In the genomic region with DNA sequence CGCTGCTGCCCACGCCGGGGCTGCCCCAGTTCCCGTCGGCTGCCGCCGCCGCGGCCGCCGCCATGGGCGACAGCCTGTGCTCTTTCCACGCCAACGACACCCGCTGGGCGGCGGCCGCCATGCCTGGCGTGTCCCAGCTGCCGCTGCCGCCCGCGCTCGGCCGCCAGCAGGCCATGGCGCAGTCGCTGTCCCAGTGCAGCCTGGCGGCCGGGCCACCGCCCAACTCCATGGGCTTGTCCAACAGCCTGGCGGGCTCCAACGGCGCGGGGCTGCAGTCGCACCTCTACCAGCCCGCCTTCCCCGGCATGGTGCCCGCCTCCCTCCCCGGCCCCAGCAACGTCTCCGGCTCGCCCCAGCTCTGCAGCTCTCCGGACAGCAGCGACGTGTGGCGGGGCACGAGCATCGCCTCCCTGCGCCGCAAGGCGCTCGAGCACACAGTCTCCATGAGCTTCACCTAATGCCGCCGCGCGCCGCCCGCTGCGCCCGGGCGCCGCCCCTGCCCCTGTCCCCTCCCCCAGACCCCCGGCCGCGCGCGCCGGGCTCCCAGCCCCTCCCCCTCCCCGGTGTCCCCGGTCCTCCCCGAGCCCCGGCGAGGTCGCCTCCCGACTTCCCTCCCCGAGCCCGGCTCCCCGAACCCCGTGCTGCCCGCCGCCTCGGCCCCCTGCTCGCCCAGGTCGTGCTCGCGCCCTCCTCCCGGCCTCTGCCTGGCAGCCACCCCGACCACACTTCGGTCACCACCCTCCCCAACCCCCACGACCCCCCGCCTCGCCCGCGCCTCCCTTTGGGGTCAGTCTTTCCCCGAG, we compare ENCODE assay signal across 9 mouse cellular contexts. TPM values are rescaled to one million over a fixed set of nuclear protein-coding genes. Genes with fewer than 3 reads are reported as not detected.
DNase-seq lines count a peak whose midpoint lies in the region; ATAC-seq and TF ChIP-seq lines count a peak whose summit lies in the region.
"Had no signal": no experiment of that assay in that cellular context is flagged by ENCODE, and none has a peak within 500 bp of the region (broad histone marks: within the 10 kb centered on the region; RNA-seq: fewer than 3 reads in every experiment).

No protein-coding gene starts in this region.

- peak; percentile 19 to 65 for DNase-seq in adrenal gland, adult (ENCODE audit: inconsistent age in 2 of 2, low spot score in 1 of 2)
- DNase-seq in adrenal gland, postnatal 4 days (ENCODE audit: low spot score in 2 of 2): no peak
- DNase-seq in cerebellum, postnatal 36 days: peak; percentile 45 to 54
- DNase-seq in limb, embryonic 14.5 days (ENCODE audit: low spot score): no peak
- DNase-seq in natural killer cell, adult 2 months (ENCODE audit: low spot score in 2 of 2): no peak

- H3K36me3 ChIP-seq in E14TG2a.4 (ENCODE audit: insufficient read depth, low read length): no peaks in the 10 kb centered on the region
- H3K36me3 ChIP-seq in heart, embryonic 14.5 days (ENCODE audit: control insufficient read depth, insufficient read depth, low read length): no peaks in the 10 kb centered on the region
- H3K36me3 ChIP-seq in limb, embryonic 14.5 days (ENCODE audit: control insufficient read depth, insufficient read depth, low read length): no peaks in the 10 kb centered on the region
- no peaks in the 10 kb centered on the region for H3K36me3 ChIP-seq in neural tube, embryonic 15.5 days

- peaks cover 19% of the 10 kb centered on the region for H3K4me1 ChIP-seq in E14TG2a.4 (replicated peaks; ENCODE audit: low read depth, low read length)
- peaks cover 7 to 23% of the 10 kb centered on the region in 2 experiments for H3K4me1 ChIP-seq in heart, embryonic 14.5 days (ENCODE audit: control insufficient read depth in 2 of 2, insufficient read depth in 2 of 2, low read length in 2 of 2)
- H3K4me1 ChIP-seq in limb, embryonic 14.5 days (ENCODE audit: control insufficient read depth, insufficient read depth, low read length): peaks cover 17% of the 10 kb centered on the region
- H3K4me1 ChIP-seq in neural tube, embryonic 15.5 days: peaks cover 21% of the 10 kb centered on the region

- TF ChIP-seq POLR2A in limb, embryonic 14.5 days (IDR thresholded peaks at IDR 0.05; ENCODE audit: borderline replicate concordance, extremely low read depth, insufficient read depth, insufficient read length): no peak

- WGBS in heart, embryonic 14.5 days: 0% methylated on average over 63 of the region's 95 CpGs
- WGBS in limb, embryonic 14.5 days: 0% methylated on average over 19 of the region's 95 CpGs
- 1% methylated on average over 91 of the region's 95 CpGs for WGBS in neural tube, embryonic 15.5 days

- peaks cover 75% of the 10 kb centered on the region for H3K27me3 ChIP-seq in E14TG2a.4 (ENCODE audit: insufficient read depth, low read length)
- peaks cover 90% of the 10 kb centered on the region for H3K27me3 ChIP-seq in heart, embryonic 14.5 days (ENCODE audit: control insufficient read depth, insufficient read depth, low read length)
- H3K27me3 ChIP-seq in limb, embryonic 14.5 days (ENCODE audit: control insufficient read depth, insufficient read depth, low read length): peaks cover 89% of the 10 kb centered on the region
- H3K27me3 ChIP-seq in neural tube, embryonic 15.5 days (replicated peaks): peaks cover 79% of the 10 kb centered on the region

- H3K4me2 ChIP-seq in heart, embryonic 14.5 days (ENCODE audit: low read length): peak overlapping the region; percentile 94
- peak overlapping the region; percentile 85 for H3K4me2 ChIP-seq in limb, embryonic 14.5 days (replicated peaks; ENCODE audit: low read depth, low read length, severe bottlenecking)
- H3K4me2 ChIP-seq in neural tube, embryonic 15.5 days: peak overlapping the region; percentile 59

- H3K4me3 ChIP-seq in E14TG2a.4 (replicated peaks; ENCODE audit: low read length): peak overlapping the region; percentile 81
- peak overlapping the region; percentile 38 to 51 for H3K4me3 ChIP-seq in heart, embryonic 14.5 days (ENCODE audit: control insufficient read depth in 1 of 2, insufficient read depth in 1 of 2, low read depth in 1 of 2, low read length in 2 of 2)
- H3K4me3 ChIP-seq in limb, embryonic 14.5 days (replicated peaks; ENCODE audit: low read length): peak overlapping the region; percentile 46
- peak overlapping the region; percentile 35 for H3K4me3 ChIP-seq in neural tube, embryonic 15.5 days (replicated peaks)
- H3K4me3 ChIP-seq: erythroblast, embryonic 14.5 days had no signal

- no peak overlapping the region for H3K27ac ChIP-seq in heart, embryonic 14.5 days (replicated peaks in 1 of 2; ENCODE audit: control insufficient read depth in 1 of 2, insufficient read depth in 1 of 2, low read depth in 2 of 2, low read length in 2 of 2)
- no peak overlapping the region for H3K27ac ChIP-seq in limb, embryonic 14.5 days (replicated peaks; ENCODE audit: low read depth, low read length)
- no peak overlapping the region for H3K27ac ChIP-seq in neural tube, embryonic 15.5 days (replicated peaks)

- no peak for TF ChIP-seq CTCF in E14TG2a.4 (conservative IDR thresholded peaks at IDR 0.05; ENCODE audit: low read length)

- no peak overlapping the region for H3K9ac ChIP-seq in heart, embryonic 14.5 days (ENCODE audit: low read length)
- no peak overlapping the region; the same call in 1 of the 2 replicates for H3K9ac ChIP-seq in limb, embryonic 14.5 days (ENCODE audit: low read depth, low read length, severe bottlenecking)
- no peak overlapping the region for H3K9ac ChIP-seq in neural tube, embryonic 15.5 days (replicated peaks)

- no peaks in the 10 kb centered on the region for H3K9me3 ChIP-seq in E14TG2a.4 (ENCODE audit: low read length)
- H3K9me3 ChIP-seq in heart, embryonic 14.5 days (ENCODE audit: control insufficient read depth, low read length): no peaks in the 10 kb centered on the region
- H3K9me3 ChIP-seq in limb, embryonic 14.5 days (ENCODE audit: control insufficient read depth, low read length): no peaks in the 10 kb centered on the region
- no peaks in the 10 kb centered on the region for H3K9me3 ChIP-seq in neural tube, embryonic 15.5 days (replicated peaks)

- no peak; the same call in 1 of the 2 replicates for ATAC-seq in heart, embryonic 14.5 days (ENCODE audit: insufficient number of reproducible peaks, insufficient read depth, low FRiP score, low read depth)
- ATAC-seq in limb, embryonic 14.5 days (ENCODE audit: low FRiP score, low read depth): peak; percentile 56
- ATAC-seq in neural tube, embryonic 15.5 days (ENCODE audit: low FRiP score): peak; percentile 30; the same call in 1 of the 2 replicates

RNA-seq across cellular contexts. Expression of gene Otp, which starts 8.0 kb away (rescaled TPM):
- not detected for total RNA-seq in adrenal gland, postnatal 4 days (2021)
- polyA plus RNA-seq in heart, embryonic 14.5 days (2014; fragmentation: Nextera tagmentation; extraction: Ambion mirVana): not detected in 2 replicates
- polyA plus RNA-seq in limb, embryonic 14.5 days (2012; rRNA removed): 0.03 and 0.05 TPM in 2 replicates
- not detected in 2 replicates for polyA plus RNA-seq in limb, embryonic 14.5 days (2014; fragmentation: Nextera tagmentation; extraction: Ambion mirVana)
- 6.9 and 7.0 TPM in 2 replicates for polyA plus RNA-seq in neural tube, embryonic 15.5 days (2015; fragmentation: Nextera tagmentation; extraction: Ambion mirVana)
- polyA plus RNA-seq: erythroblast, embryonic 14.5 days had no signal

Comparison
In these comparisons a context has a peak if more than half of its experiments do, and no peak if none do; other contexts are left out.
1. DNase-seq: peak in adrenal gland, adult (2 of 2) and cerebellum, postnatal 36 days (2 of 2); none in adrenal gland, postnatal 4 days (0 of 2), limb, embryonic 14.5 days (single experiment) and natural killer cell, adult 2 months (0 of 2).
2. Peak in every context shown above with its lines, with median percentiles within 50 percentile points of each other: H3K4me3 ChIP-seq and H3K4me2 ChIP-seq.